Mouse (Mus musculus) neural tube, embryonic 11.5 days (tissue): ENCODE results near the gene Mtrr. TPM values are rescaled to one million over a fixed set of nuclear protein-coding genes. Genes with fewer than 3 reads are reported as not detected.
A peak's percentile ranks its signal among the peaks of the same experiment; 100 is the strongest.
"Not testable (repeated sequence)": the region's sequence is repeated elsewhere in the genome, so short reads cannot be mapped to it uniquely, and the experiment has no call there.

Experiments used
- ATAC-seq: fragments of 200-750 bp; cut with Nextera tagmentation; 2 replicates; pipeline ENCODE4 v1.8.0; 2017; ENCODE audit warnings: moderate number of reproducible peaks, mild to moderate bottlenecking, moderate TSS enrichment, moderate library complexity; ENCODE audit not compliant: insufficient read depth, low FRiP score, low TSS enrichment
- DNase-seq: peaks from one replicate; pipeline ENCODE4 v3.0.0-alpha.2; 2015; ENCODE audit warnings: low spot score
- H3K27ac ChIP-seq: fragments of 300-500 bp; sonication (generic); 2 replicates; pipeline ENCODE4 v1.5.1; 2014; ENCODE audit warnings: low read depth, mild to moderate bottlenecking, low read length
- H3K27me3 ChIP-seq: fragments of 300-500 bp; sonication (generic); 2 replicates; pipeline ENCODE4 v1.6.1; 2014; ENCODE audit warnings: mild to moderate bottlenecking, low read length, mixed read lengths; ENCODE audit not compliant: control insufficient read depth, insufficient read depth
- H3K36me3 ChIP-seq: fragments of 300-500 bp; sonication (generic); 2 replicates; pipeline ENCODE4 v1.6.1; 2014; ENCODE audit warnings: mild to moderate bottlenecking, low read length, moderate library complexity, mixed read lengths; ENCODE audit not compliant: control insufficient read depth, insufficient read depth
- H3K4me1 ChIP-seq: fragments of 300-500 bp; sonication (generic); 2 replicates; pipeline ENCODE4 v1.6.1; 2014; ENCODE audit warnings: low read length, mixed read lengths; ENCODE audit not compliant: control insufficient read depth, insufficient read depth
- H3K4me2 ChIP-seq: fragments of 300-500 bp; sonication (generic); 2 replicates; pipeline ENCODE4 v1.6.1; 2014; ENCODE audit warnings: low read depth, mild to moderate bottlenecking, moderate library complexity
- H3K4me3 ChIP-seq: fragments of 300-500 bp; sonication (generic); 2 replicates; pipeline ENCODE4 v1.5.1; 2014; ENCODE audit warnings: low read depth, low read length
- H3K9ac ChIP-seq: fragments of 300-500 bp; sonication (generic); 2 replicates; pipeline ENCODE4 v1.6.1; 2014; ENCODE audit warnings: mild to moderate bottlenecking, low read length
- H3K9me3 ChIP-seq: fragments of 300-500 bp; sonication (generic); 2 replicates; pipeline ENCODE4 v1.6.1; 2016; ENCODE audit warnings: low read length; ENCODE audit not compliant: control insufficient read depth
- WGBS: fragments of 180-500 bp; shearing (Covaris S2); extraction: QIAGEN DNeasy Blood & Tissue Kit; methylation state at CpG from one replicate; pipeline ENCODE4 v1.1.7; 2014; 5-methylcytosine and 5-hydroxymethylcytosine counted together
- polyA plus RNA-seq: library from polyadenylated mRNA; unstranded; fragments of >200 nt; fragmentation: Nextera tagmentation; extraction: Ambion mirVana; gene quantifications from 2 replicates; pipeline ENCODE4 v1.2.1, GENCODE M21; 2014

Gene Mtrr
- polyA plus RNA-seq, 1 experiment from 2014 or later = 16.9 TPM

- 88% methylated on average over 4 of the region's 4 CpGs for WGBS
Measured at GRCm38 (mm10) chr13:68574398-68574797, 7.6 kb downstream of the Mtrr start.

GRCm38 (mm10) chr13:68572966-68573913 is 8.7 kb downstream of the Mtrr start:
- Histone ChIP-seq H3K27me3 (no peaks in the 10 kb centered on the region), H3K9me3 (no peaks in the 10 kb centered on the region), H3K4me2 (no peak overlapping the region), H3K4me1 (no peaks in the 10 kb centered on the region), H3K4me3 (no peak overlapping the region), H3K36me3 (peaks cover 10% of the 10 kb centered on the region), H3K9ac (no peak overlapping the region), H3K27ac (no peak overlapping the region)
- 55% methylated on average over 10 of the region's 10 CpGs for WGBS
- no peak for DNase-seq
- no peak; the same call in 1 of the 2 replicates for ATAC-seq

More at GRCm38 (mm10) chr13:68574398-68574797, 7.6 kb downstream of the Mtrr start:
- Histone ChIP-seq H3K36me3 (peaks cover 6% of the 10 kb centered on the region), H3K4me2 (no peak overlapping the region), H3K9ac (no peak overlapping the region), H3K4me3 (no peak overlapping the region), H3K9me3 (no peaks in the 10 kb centered on the region), H3K4me1 (no peaks in the 10 kb centered on the region), H3K27ac (no peak overlapping the region), H3K27me3 (no peaks in the 10 kb centered on the region)
- DNase-seq (no peak), ATAC-seq (no peak)

- no peaks in the 10 kb centered on the region for H3K9me3 ChIP-seq
- no peak overlapping the region for H3K9ac ChIP-seq
- no peaks in the 10 kb centered on the region for H3K27me3 ChIP-seq
- no peak overlapping the region for H3K4me2 ChIP-seq
- H3K27ac ChIP-seq = no peak overlapping the region
- DNase-seq (no peak), ATAC-seq (no peak)
- no peak overlapping the region for H3K4me3 ChIP-seq
- H3K36me3 ChIP-seq = peaks cover 10% of the 10 kb centered on the region
- H3K4me1 ChIP-seq = no peaks in the 10 kb centered on the region
- WGBS = 89% methylated on average over 19 of the region's 19 CpGs
Measured at GRCm38 (mm10) chr13:68572247-68572646, 9.7 kb downstream of the Mtrr start.

DNA sequence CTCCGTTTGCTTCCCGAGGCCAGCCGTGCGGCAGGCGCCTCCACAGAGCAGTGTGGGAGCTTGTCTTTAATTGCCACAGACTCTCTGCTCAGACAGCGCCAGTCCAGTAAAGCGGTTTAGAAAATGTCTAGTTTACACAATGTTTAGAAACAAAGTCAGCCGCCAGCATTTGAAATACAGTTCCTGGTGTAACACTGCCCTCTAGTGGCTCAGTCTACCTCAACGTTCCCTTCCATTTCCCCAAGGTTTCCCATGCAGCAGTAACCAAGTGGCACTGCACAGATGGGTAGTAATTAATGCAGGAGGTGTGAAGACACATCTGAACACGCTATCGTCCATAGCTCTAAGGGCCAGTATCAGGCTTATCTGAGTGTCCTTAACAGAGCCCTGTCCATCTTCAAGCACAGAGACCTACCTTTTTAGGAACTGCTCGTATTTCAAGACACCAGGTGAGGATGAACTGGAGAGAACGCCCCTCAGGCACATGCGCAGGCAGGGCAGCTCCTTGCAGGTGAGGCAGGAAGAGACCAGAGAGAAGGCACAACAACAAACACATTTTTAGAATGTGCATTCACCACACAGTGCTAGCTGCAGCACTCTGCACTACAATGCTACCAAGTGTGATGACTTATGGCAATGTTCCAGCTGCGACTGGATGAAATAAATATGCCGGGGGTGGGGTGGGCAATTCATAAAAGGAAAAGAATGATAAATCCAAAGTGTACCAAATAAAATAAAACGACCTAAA is 12.2 kb downstream of the Mtrr start:
- ATAC-seq (peak; percentile 49; the same call in 1 of the 2 replicates), DNase-seq (peak; percentile 55)
- Histone ChIP-seq H3K4me3 (no peak overlapping the region), H3K9me3 (no peaks in the 10 kb centered on the region), H3K9ac (no peak overlapping the region), H3K4me1 (no peaks in the 10 kb centered on the region), H3K4me2 (no peak overlapping the region), H3K27ac (no peak overlapping the region), H3K27me3 (no peaks in the 10 kb centered on the region), H3K36me3 (peaks cover 13% of the 10 kb centered on the region)
- WGBS = 76% methylated on average over 17 of the region's 17 CpGs

DNA sequence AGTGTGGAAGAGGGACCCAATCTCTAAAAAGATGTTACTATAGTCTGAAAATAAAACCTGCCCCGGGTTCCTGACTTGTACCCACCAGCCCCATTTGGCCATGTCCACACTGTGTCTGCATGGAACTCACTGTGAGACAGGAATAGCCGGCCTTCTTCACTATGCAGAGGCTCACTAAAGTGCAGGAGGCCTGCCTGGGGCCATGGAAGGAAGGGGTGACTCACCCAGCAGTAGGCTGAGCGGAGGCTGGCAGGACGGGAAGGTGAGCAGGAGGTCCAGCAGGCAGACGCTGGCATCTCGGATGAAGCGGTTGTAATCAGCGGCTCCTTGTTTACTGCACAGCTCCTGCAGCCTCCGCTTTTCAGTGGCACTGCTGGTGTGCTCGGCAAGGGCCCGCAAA is 13.4 kb downstream of the Mtrr start:
- WGBS = 95% methylated on average over 11 of the region's 11 CpGs
- H3K9ac ChIP-seq = no peak overlapping the region
- H3K9me3 ChIP-seq = no peaks in the 10 kb centered on the region
- ATAC-seq = no peak
- peaks cover 13% of the 10 kb centered on the region for H3K36me3 ChIP-seq
- no peak overlapping the region for H3K4me3 ChIP-seq
- no peak overlapping the region for H3K4me2 ChIP-seq
- H3K27me3 ChIP-seq = no peaks in the 10 kb centered on the region
- DNase-seq = no peak
- no peak overlapping the region for H3K27ac ChIP-seq
- no peaks in the 10 kb centered on the region for H3K4me1 ChIP-seq

DNA sequence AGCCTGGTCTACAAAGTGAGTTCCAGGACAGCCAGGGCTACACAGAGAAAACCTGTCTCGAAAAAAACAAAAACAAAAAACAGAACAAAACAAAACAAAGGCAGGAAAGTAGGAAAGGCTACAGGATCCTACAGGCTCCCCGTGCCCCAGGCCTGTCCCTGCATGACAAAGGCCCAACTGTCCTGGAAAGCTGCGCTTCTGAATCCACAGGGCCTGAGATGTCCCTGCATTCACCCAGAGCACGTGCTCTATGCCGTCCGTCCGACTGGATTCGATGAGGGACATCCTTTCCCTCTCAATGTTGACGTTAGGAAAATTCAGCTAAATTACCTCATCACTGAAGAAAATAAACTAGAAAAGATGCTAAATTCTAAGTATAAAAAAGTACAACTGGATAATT is 13.8 kb downstream of the Mtrr start:
- Histone ChIP-seq H3K4me2 (no peak overlapping the region), H3K9me3 (no peaks in the 10 kb centered on the region), H3K36me3 (peaks cover 13% of the 10 kb centered on the region), H3K4me1 (no peaks in the 10 kb centered on the region), H3K27me3 (no peaks in the 10 kb centered on the region), H3K27ac (no peak overlapping the region), H3K9ac (no peak overlapping the region), H3K4me3 (no peak overlapping the region)
- 94% methylated on average over 9 of the region's 9 CpGs for WGBS
- no peak for ATAC-seq
- no peak for DNase-seq

- H3K27ac ChIP-seq, H3K27me3 ChIP-seq, H3K36me3 ChIP-seq, H3K9ac ChIP-seq, ATAC-seq, H3K4me1 ChIP-seq, H3K4me2 ChIP-seq, H3K4me3 ChIP-seq, H3K9me3 ChIP-seq: not testable (repeated sequence)
- WGBS = 35% methylated on average over 4 of the region's 6 CpGs
- DNase-seq = peak; percentile 24
Measured at GRCm38 (mm10) chr13:68553391-68553790, 28.6 kb downstream of the Mtrr start.
